Mouse (Mus musculus) ES-Bruce4 (cell line): ENCODE measurements around the gene Cdh13. TPM values are rescaled to one million over a fixed set of nuclear protein-coding genes. Genes with fewer than 3 reads are reported as not detected.

Experiments
- H3K27ac ChIP-seq: 2 replicates; pipeline ENCODE4 v1.5.1; 2012; ENCODE audit warnings: low read length, inconsistent platforms; ENCODE audit not compliant: insufficient read depth
- H3K27me3 ChIP-seq: 2 replicates; pipeline ENCODE4 v1.6.1; 2012; ENCODE audit warnings: mild to moderate bottlenecking, low read length, inconsistent platforms; ENCODE audit not compliant: control insufficient read depth, poor library complexity, insufficient read depth, severe bottlenecking
- H3K36me3 ChIP-seq: 2 replicates; pipeline ENCODE4 v1.6.1; 2012; ENCODE audit warnings: inconsistent platforms, mild to moderate bottlenecking, low read length, moderate library complexity; ENCODE audit not compliant: control insufficient read depth, poor library complexity, insufficient read depth, severe bottlenecking
- H3K4me1 ChIP-seq: one replicate; pipeline ENCODE4 v1.8.1; 2011; ENCODE audit warnings: low read length; ENCODE audit not compliant: control insufficient read depth, insufficient read depth
- H3K4me3 ChIP-seq: 2 replicates; pipeline ENCODE4 v1.5.1; 2011; ENCODE audit warnings: low read depth, mild to moderate bottlenecking, low read length
- H3K9ac ChIP-seq: 2 replicates; pipeline ENCODE4 v1.6.1; 2012; ENCODE audit warnings: low read depth, mild to moderate bottlenecking, inconsistent platforms; ENCODE audit not compliant: poor library complexity, severe bottlenecking
- H3K9me3 ChIP-seq: replicated peaks from 2 replicates; pipeline ENCODE4 v1.6.1; 2012; ENCODE audit warnings: mild to moderate bottlenecking, low read length, inconsistent platforms; ENCODE audit not compliant: control insufficient read depth, poor library complexity, insufficient read depth, severe bottlenecking
- CTCF ChIP-seq: IDR thresholded peaks from one replicate; pipeline ENCODE4 v1.8.1; 2011; ENCODE audit warnings: low read depth, low read length
- EP300 ChIP-seq: IDR thresholded peaks from 2 replicates; pipeline ENCODE4 v1.6.1; 2011; ENCODE audit warnings: low read depth, low read length; ENCODE audit not compliant: insufficient read depth
- POLR2A ChIP-seq: IDR thresholded peaks from one replicate; pipeline ENCODE4 v1.8.1; 2011; ENCODE audit warnings: low read length; ENCODE audit not compliant: insufficient read depth
- polyA plus RNA-seq: library from polyadenylated mRNA; stranded (reverse); fragments of >200 nt; gene quantifications from 2 replicates; pipeline ENCODE4 v1.2.4, GENCODE M21; 2011; ENCODE audit warnings: low read depth; ENCODE audit not compliant: missing spikeins, insufficient read depth, insufficient read length

The Cdh13 gene
- polyA plus RNA-seq, 1 experiment = 2.0 TPM

DNA sequence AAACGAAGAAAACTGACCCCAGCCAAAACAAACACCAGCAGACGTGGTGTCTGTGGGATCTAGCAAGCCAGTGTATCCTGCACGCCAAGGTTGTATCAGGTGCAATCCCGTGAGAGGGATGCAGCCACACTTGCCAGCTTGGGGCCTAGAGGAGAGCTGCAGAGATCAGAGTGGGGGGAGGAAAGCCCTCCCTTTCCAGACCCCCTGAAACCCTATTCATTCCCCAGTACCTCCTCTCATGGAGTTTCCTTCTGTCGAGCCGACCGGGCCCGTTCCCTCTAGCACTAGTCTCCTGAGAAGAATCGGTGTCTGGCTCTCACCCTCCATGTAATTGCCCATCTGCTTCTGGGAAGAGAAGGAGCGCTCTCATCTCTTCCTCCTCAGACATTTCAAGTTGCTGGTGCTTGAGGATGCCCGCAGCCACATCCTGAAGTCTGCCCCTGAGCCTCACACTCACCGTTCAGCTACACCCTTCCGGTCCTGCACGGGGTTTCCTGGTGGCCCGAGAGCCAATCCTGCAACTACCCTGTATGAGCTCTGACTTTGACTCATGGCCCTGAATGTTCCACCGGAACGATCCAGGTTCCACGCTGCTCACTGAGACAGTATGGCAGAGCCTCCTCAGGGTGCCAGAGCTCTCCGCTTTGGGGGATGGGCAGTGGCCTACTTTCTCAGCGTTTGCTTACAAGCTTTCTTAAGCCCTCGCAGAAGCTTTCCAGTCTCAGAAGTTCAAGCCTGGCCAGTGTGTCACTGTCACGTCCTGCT, 351.9 kb downstream of the Cdh13 start:
- H3K9ac ChIP-seq = no peak overlapping the region
- no peak for TF ChIP-seq CTCF

DNA sequence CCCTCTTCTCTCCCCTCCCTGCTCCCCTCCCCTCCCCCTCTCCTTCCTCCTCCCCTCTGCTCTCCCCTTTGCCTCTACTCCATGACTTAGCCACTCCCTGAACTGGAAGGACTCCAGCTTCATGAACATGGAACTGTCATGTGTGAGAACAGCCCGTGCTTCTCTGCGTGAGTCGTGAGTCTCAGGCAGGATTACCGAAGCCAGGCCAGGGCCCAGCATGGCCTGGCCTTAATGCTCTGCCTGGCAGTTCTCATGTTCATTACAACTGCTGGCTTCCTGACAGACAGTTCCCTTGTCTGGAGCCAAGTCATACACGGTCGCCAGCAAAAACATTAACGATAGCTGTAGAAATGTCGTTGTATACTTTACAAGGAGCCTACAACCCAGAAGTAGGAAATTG, 356.1 kb downstream of the Cdh13 start:
- no peak overlapping the region for H3K27ac ChIP-seq
- H3K4me1 ChIP-seq = no peaks in the 10 kb centered on the region
- H3K27me3 ChIP-seq = no peaks in the 10 kb centered on the region
- no peaks in the 10 kb centered on the region for H3K36me3 ChIP-seq
- no peak overlapping the region for H3K9ac ChIP-seq
- no peaks in the 10 kb centered on the region for H3K9me3 ChIP-seq
- TF ChIP-seq EP300 (no peak), POLR2A (no peak), CTCF (no peak)
- H3K4me3 ChIP-seq = no peak overlapping the region

More for the DNA sequence above, 351.9 kb downstream of the Cdh13 start:
- Histone ChIP-seq H3K27ac (no peak overlapping the region), H3K4me1 (no peaks in the 10 kb centered on the region), H3K4me3 (no peak overlapping the region), H3K36me3 (no peaks in the 10 kb centered on the region), H3K27me3 (no peaks in the 10 kb centered on the region), H3K9me3 (no peaks in the 10 kb centered on the region)

DNA sequence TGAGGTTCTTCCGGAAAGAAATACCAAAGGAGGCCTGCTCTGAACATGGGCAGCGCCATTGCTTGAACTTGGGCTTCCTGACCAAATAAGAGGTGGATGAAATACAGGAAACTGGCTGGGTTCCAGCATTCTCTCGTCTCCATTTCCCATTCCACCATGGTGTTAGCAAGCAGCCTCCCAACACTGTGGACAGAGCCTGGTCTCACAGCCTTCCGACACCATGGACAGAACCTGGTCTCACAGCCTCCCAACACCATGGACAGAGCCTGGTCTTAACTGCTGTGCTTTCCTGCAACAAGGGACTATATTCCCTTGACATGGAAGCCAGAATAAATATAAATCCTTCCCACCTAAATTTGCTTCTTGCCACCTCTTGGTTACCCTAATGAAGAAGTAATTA, 358.3 kb downstream of the Cdh13 start:
- TF ChIP-seq POLR2A (no peak), EP300 (no peak), CTCF (no peak)
- H3K9ac ChIP-seq = no peak overlapping the region
- no peak overlapping the region for H3K4me3 ChIP-seq
- no peak overlapping the region for H3K27ac ChIP-seq
- H3K9me3 ChIP-seq = no peaks in the 10 kb centered on the region; the same call in 1 of the 2 replicates
- no peaks in the 10 kb centered on the region for H3K36me3 ChIP-seq
- H3K27me3 ChIP-seq = no peaks in the 10 kb centered on the region
- no peaks in the 10 kb centered on the region for H3K4me1 ChIP-seq

DNA sequence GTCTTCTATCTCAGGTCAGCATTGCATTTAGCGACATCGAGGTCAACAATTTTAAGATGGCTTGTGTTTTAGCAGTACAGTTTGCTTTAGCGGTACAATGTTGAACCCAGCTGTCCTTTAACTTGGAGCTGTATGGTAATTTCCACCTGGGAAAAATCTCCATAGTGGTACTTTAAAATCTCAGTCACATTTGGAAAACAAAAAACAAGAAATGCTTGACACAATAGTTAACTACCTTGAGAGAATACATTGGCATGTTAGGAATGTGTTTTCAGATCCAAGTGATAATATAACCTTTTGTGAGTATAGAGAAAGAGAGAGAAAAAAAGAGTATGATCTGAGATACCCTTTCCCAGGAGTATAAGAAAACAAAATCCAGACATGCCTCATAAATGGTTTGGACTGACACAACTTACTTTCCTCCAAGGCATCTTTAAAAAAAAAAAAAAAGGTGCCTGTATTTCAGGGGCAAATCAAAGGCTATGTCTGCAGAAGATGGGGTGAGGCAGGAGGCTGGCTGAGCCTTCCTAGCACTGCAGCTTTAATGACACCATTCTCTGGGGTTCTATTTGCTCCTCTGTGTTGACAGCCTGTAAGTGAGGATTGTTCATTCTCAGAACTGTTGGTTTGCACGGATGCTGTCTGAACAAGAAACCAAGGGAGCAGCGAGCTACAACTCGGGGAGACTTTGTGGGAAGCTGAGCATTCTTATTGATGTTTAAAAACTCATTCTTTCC, 365.4 kb downstream of the Cdh13 start:
- Histone ChIP-seq H3K9ac (no peak overlapping the region), H3K9me3 (no peaks in the 10 kb centered on the region; the same call in 1 of the 2 replicates), H3K27me3 (no peaks in the 10 kb centered on the region), H3K4me1 (peaks cover 6% of the 10 kb centered on the region), H3K27ac (peak overlapping the region; percentile 54; the same call in 1 of the 2 replicates), H3K4me3 (no peak overlapping the region), H3K36me3 (no peaks in the 10 kb centered on the region)
- TF ChIP-seq CTCF = no peak
- TF ChIP-seq POLR2A = no peak
- no peak for TF ChIP-seq EP300

GRCm38 (mm10) chr8:118649981-118650380, 366.4 kb downstream of the Cdh13 start:
- H3K9me3 ChIP-seq = no peaks in the 10 kb centered on the region; the same call in 1 of the 2 replicates
- no peaks in the 10 kb centered on the region for H3K27me3 ChIP-seq
- H3K4me3 ChIP-seq = no peak overlapping the region
- 0 out of 2 replicates have a peak overlapping the region, but pooled peaks have one; percentile 16 for H3K27ac ChIP-seq
- peaks cover 6% of the 10 kb centered on the region for H3K4me1 ChIP-seq
- TF ChIP-seq EP300 (no peak), CTCF (no peak), POLR2A (no peak)
- H3K9ac ChIP-seq = no peak overlapping the region
- H3K36me3 ChIP-seq = no peaks in the 10 kb centered on the region
